Mouse (Mus musculus): ENCODE results near the gene Tmem234.

DNA sequence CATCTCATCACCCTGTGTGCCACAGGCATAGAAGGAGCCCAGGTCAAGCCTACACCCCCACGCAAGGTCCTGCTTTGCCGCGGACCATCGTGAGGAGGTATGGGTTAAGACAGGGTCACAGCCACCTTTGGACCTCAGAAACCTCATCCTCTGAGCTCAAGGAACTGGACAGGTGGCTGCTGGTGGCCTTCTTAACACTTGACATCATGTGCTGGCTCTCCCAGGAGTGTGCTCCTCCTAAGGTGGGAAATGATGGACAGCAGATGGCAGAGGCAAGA is 27.4 kb upstream of the Tmem234 start:
- TF ChIP-seq GATA1 (IDR thresholded peaks at IDR 0.05; ENCODE audit: low read length) (no peak), TAL1 (IDR thresholded peaks at IDR 0.05; ENCODE audit: low read length) (no peak)
